Mouse (Mus musculus): ENCODE results near the gene Izumo4. TPM values are rescaled to one million over a fixed set of nuclear protein-coding genes. Genes with fewer than 3 reads are reported as not detected.

Izumo4 gene
- total RNA-seq, 2 experiments from 2014 or later, result 2.6 to 3.0 TPM

- Histone ChIP-seq H3K4me3 (peak overlapping the region; percentile 98), H3K27ac (peak overlapping the region; percentile 99)
- no peak for TF ChIP-seq CTCF (IDR thresholded peaks at IDR 0.05)
- intact Hi-C loops (cut with DNase I), result no loop called here
- peak; percentile 79 for DNase-seq
Measured at GRCm38 (mm10) chr10:80671936-80672690, 29.9 kb upstream of the Izumo4 start.

DNA sequence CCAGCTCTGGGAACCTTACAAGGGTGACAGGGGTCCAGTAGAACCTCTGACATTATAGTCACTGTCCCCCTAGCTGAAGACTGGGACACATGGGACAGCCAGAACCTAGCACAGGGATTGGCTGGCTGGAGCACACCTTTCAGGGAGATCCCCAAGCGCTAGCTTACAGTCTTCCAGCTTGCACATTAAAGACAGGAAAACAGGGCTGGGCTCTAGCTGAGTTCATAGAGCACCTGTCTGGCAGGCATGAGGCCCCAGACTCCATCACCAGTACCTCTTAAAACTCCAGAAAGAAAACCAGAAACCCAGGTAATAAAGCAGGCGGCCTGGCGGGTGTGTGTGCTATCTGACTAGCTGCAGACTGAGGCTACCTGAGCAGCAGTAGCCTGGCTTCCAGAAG, 28.3 kb upstream of the Izumo4 start:
- peak overlapping the region; percentile 99 for H3K27ac ChIP-seq
- no peak for TF ChIP-seq CTCF (IDR thresholded peaks at IDR 0.05)
- intact Hi-C loops (cut with DNase I), result no loop called here
- no peak for DNase-seq
- H3K4me3 ChIP-seq, result peak overlapping the region; percentile 98

DNA sequence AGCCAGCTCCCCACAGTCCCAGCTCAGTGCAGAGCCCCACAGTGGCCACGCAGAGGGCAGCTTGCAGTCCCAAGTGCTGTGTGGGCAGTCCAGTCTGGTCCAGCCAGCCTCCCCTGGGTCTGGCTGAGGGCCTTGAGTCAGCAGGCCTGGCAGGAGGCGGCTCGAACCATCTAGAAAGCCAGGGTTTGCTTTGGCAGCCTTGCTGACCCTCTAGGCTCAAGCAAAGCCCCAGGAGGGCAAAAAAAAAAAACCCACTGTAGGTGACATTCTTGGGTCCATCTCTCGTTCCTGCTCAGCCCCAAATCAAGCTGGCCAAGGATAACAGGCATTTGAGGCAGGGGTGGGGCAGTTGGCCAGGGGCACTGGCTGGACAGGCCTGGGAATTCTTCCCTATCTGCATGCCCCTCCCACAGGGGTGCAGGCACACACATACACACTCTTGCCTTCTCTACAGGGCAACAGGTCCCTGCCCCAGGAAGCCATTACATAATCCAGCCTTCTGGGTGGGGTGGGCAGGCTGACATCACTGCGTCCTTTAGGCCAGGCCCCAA, 27.7 kb upstream of the Izumo4 start:
- peak overlapping the region; percentile 98 for H3K4me3 ChIP-seq
- intact Hi-C loops (cut with DNase I), result no loop called here
- peak overlapping the region; percentile 99 for H3K27ac ChIP-seq
- peak; percentile 78 for DNase-seq
- no peak for TF ChIP-seq CTCF (IDR thresholded peaks at IDR 0.05)

DNA sequence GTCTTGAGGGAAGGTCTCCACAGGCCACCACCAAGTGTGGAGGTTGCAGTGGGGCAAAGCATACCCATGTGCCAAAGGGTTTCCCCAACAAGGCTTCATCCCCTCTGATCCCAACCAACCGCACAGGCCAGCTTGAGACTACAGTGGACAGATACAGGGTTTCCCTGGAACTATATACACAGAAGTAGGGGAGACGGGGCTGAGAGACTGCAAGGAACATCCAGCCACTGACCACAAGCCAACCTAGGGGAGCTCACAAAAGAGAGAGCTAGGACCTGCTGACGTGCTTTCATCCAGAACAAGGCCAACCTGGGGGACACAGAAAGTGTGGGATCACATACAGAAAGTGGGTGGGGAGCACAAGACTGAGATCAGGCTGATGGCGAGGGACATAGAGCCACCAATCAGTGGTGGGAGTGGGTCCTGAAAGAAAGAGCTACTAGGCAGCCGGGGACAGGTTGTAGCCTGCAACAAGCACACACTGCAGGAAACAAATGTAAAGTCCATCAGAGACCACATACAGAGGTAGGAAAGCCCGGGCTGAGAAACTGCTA, 27.1 kb upstream of the Izumo4 start:
- no peak for TF ChIP-seq CTCF (IDR thresholded peaks at IDR 0.05)
- Histone ChIP-seq H3K27ac (peak overlapping the region; percentile 99), H3K4me3 (peak overlapping the region; percentile 98)
- intact Hi-C loops (cut with DNase I), result loop anchor here (5.0 kb wide), 1 partner anchor 413 kb away; the partner anchor contains the start of genes Dazap1 and Gamt
- no peak for DNase-seq

DNA sequence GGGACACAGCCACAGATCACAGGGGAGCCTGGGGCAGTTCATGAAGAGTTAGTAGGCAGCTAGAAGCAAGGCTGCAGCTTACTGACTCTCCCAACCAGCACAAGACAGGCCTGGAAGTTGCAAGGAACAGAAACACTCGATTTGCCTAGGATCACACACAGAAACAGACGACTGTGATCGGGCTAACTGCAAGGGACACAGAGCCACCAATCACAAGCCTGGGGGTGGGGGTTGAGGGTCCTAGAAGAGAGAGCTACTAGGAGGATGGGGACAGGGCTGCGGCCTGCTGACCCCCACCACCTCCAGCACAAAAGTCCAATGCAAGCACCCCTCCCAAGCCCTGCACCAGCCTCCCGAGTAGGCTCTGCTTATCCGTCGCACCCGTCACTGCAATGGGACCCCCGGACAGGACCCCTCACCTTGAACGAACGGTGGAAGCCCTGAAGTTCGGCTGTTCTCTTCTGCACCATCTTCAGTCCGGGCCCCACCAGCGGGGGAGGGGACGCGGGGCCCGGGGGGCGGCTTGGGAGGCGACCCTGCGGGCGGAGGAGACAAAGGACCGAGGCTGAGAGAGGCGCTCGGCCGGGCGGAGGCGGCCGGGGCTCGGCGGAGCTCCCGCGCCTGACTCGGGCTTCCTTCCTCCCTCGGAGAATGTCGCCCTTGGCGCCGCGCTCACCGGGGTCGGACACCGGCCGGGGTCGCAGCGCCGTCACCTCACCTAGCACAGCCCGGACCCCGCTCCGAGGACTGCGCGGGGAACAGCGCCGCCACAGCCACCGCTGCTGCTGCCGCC, 26.4 kb upstream of the Izumo4 start:
- intact Hi-C loops (cut with DNase I), result loop anchor here (5.0 kb wide), 1 partner anchor 413 kb away; the partner anchor contains the start of genes Dazap1 and Gamt
- peak overlapping the region; percentile 99 for H3K27ac ChIP-seq
- peak overlapping the region; percentile 98 for H3K4me3 ChIP-seq
- DNase-seq, result no peak
- peak; percentile 11; the same call in 1 of the 2 replicates for TF ChIP-seq CTCF (IDR thresholded peaks at IDR 0.05)

DNA sequence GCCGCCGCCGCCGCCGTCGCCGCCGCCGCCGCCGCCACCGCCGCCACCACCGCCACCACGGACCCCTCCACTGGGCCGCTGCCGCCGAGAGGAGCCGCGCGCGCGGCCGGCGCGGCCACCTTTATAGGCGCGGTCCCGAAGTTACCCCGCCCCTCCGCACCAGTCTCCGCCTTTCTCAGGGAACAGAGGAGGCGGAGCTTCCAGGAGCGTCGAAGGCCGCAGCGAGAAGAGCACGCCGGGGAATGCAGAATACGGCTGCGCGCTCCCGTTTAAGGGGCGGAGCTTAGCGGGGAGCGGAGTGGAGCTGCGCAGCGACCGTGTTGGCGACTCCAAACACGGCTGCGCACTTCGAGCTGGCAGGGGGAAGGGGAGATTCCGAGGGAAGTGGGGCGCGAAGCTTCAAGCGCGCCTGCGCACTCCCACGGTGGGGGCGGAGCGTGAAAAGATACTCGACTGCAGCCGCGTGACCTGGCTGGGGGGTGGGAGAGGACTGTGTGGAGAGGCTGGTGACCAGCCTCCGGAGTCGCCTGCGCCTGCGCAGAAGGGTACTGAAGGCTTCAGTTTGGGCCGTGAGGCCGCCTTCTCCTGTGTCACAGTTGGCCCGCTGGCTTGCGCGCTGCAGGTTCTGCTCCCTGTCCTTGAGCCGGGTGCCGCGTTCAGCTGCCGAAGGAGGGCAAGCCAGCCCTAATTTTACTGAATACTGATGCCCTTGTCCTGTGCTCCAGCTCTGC, 25.6 kb upstream of the Izumo4 start:
- DNase-seq, result peak; percentile 100
- TF ChIP-seq CTCF (IDR thresholded peaks at IDR 0.05), result no peak
- Histone ChIP-seq H3K27ac (peak overlapping the region; percentile 99), H3K4me3 (peak overlapping the region; percentile 98)
- intact Hi-C loops (cut with DNase I), result loop anchor here (5.0 kb wide), 1 partner anchor 414 kb away; the partner anchor contains the start of genes Dazap1 and Gamt

DNA sequence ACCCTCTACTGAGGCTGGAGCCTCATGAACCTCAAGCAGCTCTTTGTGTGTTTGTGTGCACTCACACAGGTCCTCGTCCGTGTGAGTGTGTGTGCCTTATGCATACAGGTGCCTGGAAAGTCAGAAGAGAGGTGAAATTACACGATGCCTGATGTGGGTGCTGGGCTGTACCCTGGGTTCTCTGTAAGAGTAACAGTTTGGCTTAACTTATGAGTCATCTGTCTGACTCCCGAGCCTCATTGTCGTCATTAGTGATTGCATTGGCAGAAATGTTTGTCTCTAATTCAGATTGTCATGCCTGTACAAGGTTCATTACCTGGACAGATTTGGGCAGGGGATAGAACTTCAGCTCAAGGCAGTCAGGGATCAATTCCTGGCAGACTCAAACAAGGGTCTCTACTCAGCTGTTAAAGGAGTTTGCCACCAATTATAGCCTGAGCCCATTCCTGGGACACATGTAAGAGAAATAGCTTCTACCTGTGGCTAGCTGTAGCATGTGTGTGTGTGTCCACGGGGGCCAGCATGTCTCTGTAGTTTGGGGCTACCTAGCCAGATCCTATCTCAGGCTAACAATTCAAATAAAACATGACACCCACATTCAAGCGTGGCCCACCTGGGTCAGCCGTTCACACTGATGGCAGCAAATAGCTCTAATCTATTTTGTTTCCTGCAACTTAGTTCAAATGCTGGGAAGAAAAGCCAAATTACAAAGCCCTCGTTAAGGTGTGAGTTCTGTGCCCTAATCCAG, 24.7 kb upstream of the Izumo4 start:
- H3K27ac ChIP-seq, result peak overlapping the region; percentile 99
- no peak for TF ChIP-seq CTCF (IDR thresholded peaks at IDR 0.05)
- peak overlapping the region; percentile 88 for H3K4me3 ChIP-seq
- peak; percentile 48 for DNase-seq
- intact Hi-C loops (cut with DNase I), result loop anchor here (5.0 kb wide), 1 partner anchor 415 kb away; the partner anchor contains the start of genes Dazap1 and Gamt

DNA sequence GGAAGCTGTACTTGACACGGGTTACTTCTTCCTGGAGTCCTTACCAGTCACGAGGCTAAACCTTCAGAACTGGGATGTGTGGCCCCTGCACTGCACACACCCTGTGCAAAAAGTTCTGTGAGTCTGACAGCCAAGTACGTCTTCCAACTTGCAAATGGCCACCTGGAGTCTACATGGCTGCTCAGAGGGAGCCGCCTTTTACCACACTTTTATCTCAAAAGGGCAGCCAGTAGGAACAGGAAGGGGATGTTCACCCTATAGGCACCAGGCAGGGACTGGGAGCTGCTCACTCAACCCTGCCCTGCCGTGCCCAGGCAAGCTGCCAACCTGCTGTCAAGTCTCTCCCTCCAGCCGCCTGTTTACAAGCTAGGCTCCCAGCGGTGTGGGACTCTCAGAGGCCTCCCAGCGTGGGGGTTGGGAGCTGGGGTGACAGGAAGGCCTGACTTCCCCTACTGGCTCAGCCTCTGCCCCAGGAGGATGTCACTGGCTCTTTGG, 24.0 kb upstream of the Izumo4 start, which contains the start of gene Mknk2:
TSS of gene Mknk2 (minus strand) at position 171 of the 495 bp plus-strand sequence.
- intact Hi-C loops (cut with DNase I), result loop anchor here (5.0 kb wide), 1 partner anchor 416 kb away; the partner anchor contains the start of genes Dazap1 and Gamt
- H3K4me3 ChIP-seq, result peak within 1 kb of the TSS; percentile 88
- DNase-seq, result peak; percentile 97
- TF ChIP-seq CTCF (IDR thresholded peaks at IDR 0.05), result no peak
- peak within 1 kb of the TSS; percentile 99 for H3K27ac ChIP-seq

DNA sequence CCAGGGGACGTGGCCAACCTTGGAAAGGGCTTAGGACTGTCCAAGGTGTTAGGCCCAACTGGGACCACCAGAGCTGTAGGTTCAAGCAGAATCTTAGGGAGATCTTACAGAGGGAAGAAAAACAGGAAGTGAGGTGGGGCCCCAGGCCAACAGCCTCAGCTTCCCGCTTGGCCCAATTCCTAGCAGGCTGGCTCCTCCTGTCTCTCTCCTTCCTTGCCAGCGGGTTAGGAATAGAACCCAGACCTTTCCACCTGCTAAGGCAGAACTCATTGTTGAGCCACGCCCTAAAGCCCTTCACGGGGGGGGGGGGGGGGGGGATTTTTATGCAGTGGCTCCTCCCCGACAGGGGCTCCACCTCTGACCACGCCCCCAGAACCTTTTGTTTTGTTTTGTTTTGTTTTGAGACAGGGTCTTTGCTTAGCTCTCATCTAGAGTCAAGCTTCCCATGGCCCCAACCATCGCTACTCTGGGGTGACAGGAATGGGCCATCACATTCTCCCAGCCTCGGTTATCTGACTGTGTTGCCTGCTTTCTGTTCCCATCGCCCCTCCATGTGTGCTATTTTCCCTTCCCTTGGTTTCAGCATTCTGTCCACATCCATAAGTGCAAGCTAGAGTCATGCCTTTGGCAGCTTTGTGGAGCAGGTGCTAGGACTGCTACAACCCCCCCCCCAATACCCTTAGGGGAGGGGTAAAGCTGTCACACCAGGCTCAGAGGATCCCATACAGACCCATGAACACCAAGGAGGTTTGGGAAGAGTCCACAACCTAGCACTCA, 23.2 kb upstream of the Izumo4 start:
- DNase-seq, result peak; percentile 65
- H3K4me3 ChIP-seq, result peak overlapping the region; percentile 88
- peak overlapping the region; percentile 99 for H3K27ac ChIP-seq
- intact Hi-C loops (cut with DNase I), result loop anchor here (5.0 kb wide), 1 partner anchor 416 kb away; the partner anchor contains the start of genes Dazap1 and Gamt
- TF ChIP-seq CTCF (IDR thresholded peaks at IDR 0.05), result no peak
